Mouse (Mus musculus): ENCODE results near the gene Tmf1.

The Tmf1 gene

GRCm38 (mm10) chr6:97112177-97112576 is 66.7 kb downstream of the Tmf1 start:
- no peak for DNase-seq (ENCODE audit: extremely low read depth, low read depth)

- peak; percentile 50 for DNase-seq (ENCODE audit: extremely low read depth, low read depth)
Measured at GRCm38 (mm10) chr6:97106777-97107176, 72.1 kb downstream of the Tmf1 start.

GRCm38 (mm10) chr6:97106106-97106505 is 72.8 kb downstream of the Tmf1 start:
- DNase-seq (ENCODE audit: extremely low read depth, low read depth) = no peak

GRCm38 (mm10) chr6:97104264-97104852 is 74.6 kb downstream of the Tmf1 start:
- no peak for DNase-seq (ENCODE audit: extremely low read depth, low read depth)
